Mouse (Mus musculus) MEL (cell line): ENCODE results near the gene Aldh1a7.

Source experiments
- CTCF ChIP-seq, 3 experiments: IDR thresholded peaks in 2 of 3; conservative IDR thresholded peaks in 1 of 3; 2 replicates each; pipeline ENCODE4 v1.5.1; 2011 to 2012; ENCODE audit warnings: low read length in 3 of 3, low read depth in 2 of 3, mild to moderate bottlenecking in 2 of 3, improper control_type of control experiment in 1 of 3, inconsistent platforms in 1 of 3, mixed read lengths in 1 of 3, moderate library complexity in 1 of 3; ENCODE audit not compliant: control insufficient read depth in 1 of 3, insufficient read depth in 1 of 3, poor library complexity in 1 of 3, severe bottlenecking in 1 of 3
- EP300 ChIP-seq, 2 experiments: IDR thresholded peaks; 2 replicates each; pipeline ENCODE4 v1.6.1; 2011; ENCODE audit warnings: improper control_type of control experiment in 2 of 2, low read length in 2 of 2, low read depth in 1 of 2, mild to moderate bottlenecking in 1 of 2
- GATA1 ChIP-seq: IDR thresholded peaks from 2 replicates; pipeline ENCODE4 v1.6.1; 2011; ENCODE audit warnings: low read depth, low read length, improper control_type of control experiment
- HCFC1 ChIP-seq: IDR thresholded peaks from 2 replicates; pipeline ENCODE4 v1.6.1; 2012; ENCODE audit warnings: low read depth, mild to moderate bottlenecking, inconsistent platforms, low read length, improper control_type of control experiment, moderate library complexity
- JUND ChIP-seq: IDR thresholded peaks from 2 replicates; pipeline ENCODE4 v1.6.1; 2011; ENCODE audit warnings: low read depth, mild to moderate bottlenecking, improper control_type of control experiment, low read length
- MAX ChIP-seq: IDR thresholded peaks from 2 replicates; pipeline ENCODE4 v1.6.1; 2011; ENCODE audit warnings: low read length, improper control_type of control experiment
- POLR2A ChIP-seq, 2 experiments: IDR thresholded peaks; 2 replicates each; pipeline ENCODE4 v1.6.1; 2011 to 2012; ENCODE audit warnings: low read length in 2 of 2, mild to moderate bottlenecking in 2 of 2, control low read depth in 1 of 2, improper control_type of control experiment in 1 of 2, low read depth in 1 of 2, moderate library complexity in 1 of 2; ENCODE audit not compliant: control insufficient read depth in 1 of 2, insufficient read depth in 1 of 2, poor library complexity in 1 of 2
- POLR2AphosphoS2 ChIP-seq: IDR thresholded peaks from 2 replicates; pipeline ENCODE4 v1.6.1; 2011; ENCODE audit warnings: low read length, improper control_type of control experiment
- POLR2AphosphoS5 ChIP-seq: IDR thresholded peaks from 2 replicates; pipeline ENCODE4 v1.6.1; 2012; ENCODE audit warnings: low read depth, borderline replicate concordance, mild to moderate bottlenecking, inconsistent platforms, low read length, moderate library complexity, mixed read lengths
- RAD21 ChIP-seq: IDR thresholded peaks from 2 replicates; pipeline ENCODE4 v1.6.1; 2011; ENCODE audit warnings: mild to moderate bottlenecking, low read depth, low read length, improper control_type of control experiment
- TAL1 ChIP-seq: IDR thresholded peaks from 2 replicates; pipeline ENCODE4 v1.6.1; 2012; ENCODE audit warnings: mild to moderate bottlenecking, inconsistent platforms, low read length, moderate library complexity, mixed read lengths
- ZKSCAN1 ChIP-seq: IDR thresholded peaks from 2 replicates; pipeline ENCODE4 v1.6.1; 2012; ENCODE audit warnings: low read depth, mild to moderate bottlenecking, inconsistent platforms, low read length, improper control_type of control experiment, moderate library complexity
- ZMIZ1 ChIP-seq: IDR thresholded peaks from 2 replicates; pipeline ENCODE4 v1.6.1; 2012; ENCODE audit warnings: low read depth, mild to moderate bottlenecking, inconsistent platforms, low read length, improper control_type of control experiment, moderate library complexity

DNA sequence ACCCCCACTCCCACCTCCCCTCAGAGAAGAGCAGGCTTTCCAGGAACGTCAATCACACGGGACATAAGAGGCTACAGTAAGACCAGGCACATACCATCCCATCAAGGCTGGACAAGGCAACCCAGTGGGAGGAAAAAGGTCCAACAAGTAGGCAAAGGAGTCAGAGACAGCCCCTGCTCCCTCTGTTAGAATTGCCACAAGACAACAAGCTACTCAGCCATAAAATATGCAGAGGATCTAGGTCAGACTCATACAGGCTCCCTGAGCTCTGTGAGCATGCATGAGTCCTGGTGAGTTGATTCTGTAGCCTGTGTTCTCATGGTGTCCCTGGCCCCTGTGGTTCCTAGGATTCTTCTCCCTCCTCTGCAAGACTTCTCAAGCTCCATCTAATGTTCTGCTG, 48.3 kb upstream of the Aldh1a7 start:
- TF ChIP-seq ZKSCAN1 (no peak), ZMIZ1 (no peak), CTCF (IDR thresholded peaks at IDR 0.05 in 2 of 3, conservative IDR thresholded peaks at IDR 0.05 in 1 of 3; ENCODE audit: control insufficient read depth in 1 of 3, insufficient read depth in 1 of 3, low read depth in 2 of 3, low read length in 3 of 3, poor library complexity in 1 of 3, severe bottlenecking in 1 of 3) (no peak), POLR2A (IDR thresholded peaks at IDR 0.05; ENCODE audit: control insufficient read depth in 1 of 2, insufficient read depth in 1 of 2, low read depth in 1 of 2, low read length in 2 of 2, poor library complexity in 1 of 2) (no peak), POLR2AphosphoS5 (no peak), EP300 (IDR thresholded peaks at IDR 0.05; ENCODE audit: low read depth in 1 of 2, low read length in 2 of 2) (no peak), HCFC1 (no peak), RAD21 (no peak), GATA1 (no peak), POLR2AphosphoS2 (no peak), JUND (no peak), TAL1 (no peak), MAX (no peak)
